Mouse (Mus musculus): ENCODE results near the gene Mff. TPM values are rescaled to one million over a fixed set of nuclear protein-coding genes. Genes with fewer than 3 reads are reported as not detected.

Gene Mff
- polyA plus RNA-seq, 1 experiment from 2014 or later: 364 TPM

GRCm38 (mm10) chr1:82743962-82744361, 19.3 kb downstream of the Mff start:
- no peak overlapping the region for H3K9ac ChIP-seq
- ATAC-seq (ENCODE audit: low FRiP score): no peak
- peaks cover 27% of the 10 kb centered on the region for H3K36me3 ChIP-seq
- H3K4me3 ChIP-seq: no peak overlapping the region
- 95% methylated on average over 3 of the region's 3 CpGs for WGBS
- no peaks in the 10 kb centered on the region for H3K4me1 ChIP-seq (replicated peaks)
- no peaks in the 10 kb centered on the region for H3K27me3 ChIP-seq
- no peak overlapping the region for H3K4me2 ChIP-seq
- H3K9me3 ChIP-seq: no peaks in the 10 kb centered on the region
- H3K27ac ChIP-seq: no peak overlapping the region

DNA sequence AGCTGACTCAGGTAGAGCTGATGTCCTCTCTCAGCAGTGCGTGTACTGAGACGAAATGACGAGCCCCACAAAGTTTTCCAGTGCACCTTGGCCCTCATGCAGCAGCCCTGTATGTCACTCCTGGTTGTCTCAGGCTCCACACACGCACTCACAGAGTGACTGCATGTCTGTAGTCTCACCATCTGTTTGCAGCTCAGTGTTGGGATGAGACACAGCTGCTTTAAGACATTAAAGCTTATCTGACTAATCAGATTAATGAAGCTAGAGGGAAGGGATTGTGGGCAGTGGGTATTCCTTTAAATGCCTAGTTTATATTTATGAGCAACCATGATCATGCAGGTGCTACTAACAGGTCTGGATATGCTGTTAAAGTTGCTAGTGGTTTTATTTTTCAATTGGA, 21.7 kb downstream of the Mff start:
- no peak for ATAC-seq (ENCODE audit: low FRiP score)
- no peak overlapping the region for H3K4me3 ChIP-seq
- H3K9ac ChIP-seq: no peak overlapping the region
- H3K4me1 ChIP-seq (replicated peaks): no peaks in the 10 kb centered on the region
- peaks cover 25% of the 10 kb centered on the region for H3K36me3 ChIP-seq
- H3K4me2 ChIP-seq: no peak overlapping the region
- H3K27me3 ChIP-seq: no peaks in the 10 kb centered on the region
- H3K9me3 ChIP-seq: no peaks in the 10 kb centered on the region
- 88% methylated on average over 4 of the region's 4 CpGs for WGBS
- no peak overlapping the region for H3K27ac ChIP-seq

- Histone ChIP-seq H3K9ac (no peak overlapping the region), H3K4me1 (replicated peaks) (no peaks in the 10 kb centered on the region), H3K9me3 (no peaks in the 10 kb centered on the region), H3K4me3 (no peak overlapping the region), H3K36me3 (peaks cover 19% of the 10 kb centered on the region), H3K27ac (no peak overlapping the region), H3K4me2 (no peak overlapping the region), H3K27me3 (no peaks in the 10 kb centered on the region)
- no peak for ATAC-seq (ENCODE audit: low FRiP score)
- 91% methylated on average over 2 of the region's 2 CpGs for WGBS
Observed at GRCm38 (mm10) chr1:82747714-82748452, 23.2 kb downstream of the Mff start.

GRCm38 (mm10) chr1:82759520-82759919, 34.8 kb downstream of the Mff start:
- no peak overlapping the region for H3K27ac ChIP-seq
- ATAC-seq (ENCODE audit: low FRiP score): no peak
- H3K4me3 ChIP-seq: no peak overlapping the region
- 97% methylated on average over 1 of the region's 1 CpGs for WGBS
- H3K27me3 ChIP-seq: no peaks in the 10 kb centered on the region
- H3K4me2 ChIP-seq: no peak overlapping the region
- H3K9ac ChIP-seq: no peak overlapping the region
- H3K4me1 ChIP-seq (replicated peaks): no peaks in the 10 kb centered on the region
- H3K9me3 ChIP-seq: no peaks in the 10 kb centered on the region
- H3K36me3 ChIP-seq: peaks cover 33% of the 10 kb centered on the region

DNA sequence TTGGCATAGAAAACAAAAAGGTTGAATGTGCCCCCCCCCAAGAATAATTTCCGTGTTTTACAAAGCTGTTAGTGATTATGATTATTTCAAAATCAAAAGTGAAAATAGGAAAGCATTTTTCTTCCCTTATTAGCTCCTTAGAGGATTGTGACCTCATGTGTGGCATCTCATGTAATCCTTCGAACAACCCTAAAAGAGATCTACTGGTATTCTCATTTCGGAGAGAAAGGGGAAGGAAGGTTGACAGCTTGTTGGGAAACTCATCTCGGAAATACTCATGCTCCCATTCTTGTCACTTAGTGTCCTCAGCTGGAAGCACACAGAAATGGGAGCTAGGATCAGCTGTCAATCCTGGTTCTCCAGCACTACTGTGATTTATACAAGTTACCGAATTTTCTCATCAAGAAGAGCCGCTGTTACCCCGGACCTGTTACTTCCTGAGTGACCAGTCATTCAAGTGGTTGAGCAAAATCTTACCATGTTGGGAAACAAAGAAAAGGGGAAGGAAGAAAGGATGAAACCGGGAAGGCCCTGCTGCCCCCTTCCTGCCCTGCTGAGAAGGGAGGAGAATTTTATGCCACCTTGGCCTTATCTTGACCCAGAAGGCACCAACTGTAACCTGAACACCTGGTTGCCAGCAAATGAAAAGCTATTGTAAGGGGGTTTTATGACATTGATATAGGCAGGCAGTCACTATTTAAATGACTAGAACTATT, 36.9 kb downstream of the Mff start:
- ATAC-seq (ENCODE audit: low FRiP score): no peak

DNA sequence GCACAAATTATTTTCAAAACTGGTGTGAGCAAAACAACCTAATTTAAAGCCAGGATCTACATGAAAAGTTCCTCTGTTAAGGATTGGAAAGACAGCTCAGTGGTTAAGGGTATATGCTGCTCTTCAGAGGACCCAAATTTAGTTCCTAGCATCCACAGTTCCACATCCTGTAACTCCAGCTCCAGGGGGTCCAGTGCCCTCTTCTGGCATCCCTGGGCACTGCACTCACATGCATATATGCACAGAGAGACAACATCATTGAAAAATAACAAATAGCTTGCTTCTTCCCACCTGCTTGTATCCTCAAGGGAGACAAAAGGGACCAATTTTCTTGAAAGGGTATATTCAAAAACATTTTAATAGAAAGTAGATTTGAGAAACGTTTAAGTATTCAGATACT, 37.6 kb downstream of the Mff start:
- Histone ChIP-seq H3K4me3 (no peak overlapping the region), H3K4me1 (replicated peaks) (no peaks in the 10 kb centered on the region), H3K9ac (no peak overlapping the region), H3K27ac (no peak overlapping the region), H3K4me2 (no peak overlapping the region), H3K36me3 (peaks cover 12% of the 10 kb centered on the region), H3K9me3 (no peaks in the 10 kb centered on the region), H3K27me3 (no peaks in the 10 kb centered on the region)
- no peak for ATAC-seq (ENCODE audit: low FRiP score)
- WGBS: 86% methylated on average over 1 of the region's 1 CpGs

More for the DNA sequence above, 36.9 kb downstream of the Mff start:
- Histone ChIP-seq H3K27ac (no peak overlapping the region), H3K4me1 (replicated peaks) (no peaks in the 10 kb centered on the region), H3K36me3 (peaks cover 16% of the 10 kb centered on the region), H3K4me3 (no peak overlapping the region), H3K27me3 (no peaks in the 10 kb centered on the region), H3K9me3 (no peaks in the 10 kb centered on the region), H3K9ac (no peak overlapping the region), H3K4me2 (no peak overlapping the region)
- WGBS: 91% methylated on average over 8 of the region's 8 CpGs

DNA sequence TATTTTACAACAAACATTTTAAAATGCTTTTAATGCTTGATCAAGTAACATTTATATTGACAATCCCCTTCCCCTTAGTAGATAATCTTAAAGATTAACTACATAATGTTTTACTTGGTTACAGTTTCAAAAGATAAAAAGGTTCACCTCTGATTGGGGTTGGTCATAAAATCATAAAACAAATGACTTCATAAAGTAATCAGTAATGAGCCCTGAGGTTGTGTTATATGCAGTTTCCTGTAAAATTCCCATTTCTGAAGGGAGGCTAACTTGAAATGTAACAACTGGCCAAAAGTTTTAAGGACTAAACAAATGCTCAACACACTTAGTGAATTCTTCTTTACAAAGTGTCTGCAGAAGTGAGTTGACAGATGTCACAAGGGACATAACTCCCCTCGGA, 41.5 kb downstream of the Mff start:
- 83% methylated on average over 1 of the region's 1 CpGs for WGBS

DNA sequence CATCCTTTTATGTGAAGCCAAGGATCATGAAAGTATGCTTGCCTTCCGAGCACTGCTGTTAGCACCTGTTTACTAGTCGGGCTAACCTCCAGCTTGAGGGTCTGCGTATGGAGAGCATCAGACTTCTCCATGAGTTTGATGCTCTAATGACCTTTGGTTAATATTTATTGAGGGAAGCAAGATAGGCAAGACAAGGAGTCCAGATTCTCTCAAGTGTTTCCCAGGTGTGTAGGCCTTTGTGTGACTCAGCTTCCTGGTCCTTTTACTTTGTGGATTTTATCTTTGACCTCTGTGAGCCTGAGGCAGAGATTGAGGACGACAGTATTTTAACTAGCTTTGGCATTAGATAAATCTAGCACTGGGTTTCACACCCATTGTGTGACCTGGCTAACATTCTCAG, 42.0 kb downstream of the Mff start:
- no peak overlapping the region for H3K4me3 ChIP-seq
- WGBS: 91% methylated on average over 4 of the region's 4 CpGs
- H3K27ac ChIP-seq: no peak overlapping the region
- no peaks in the 10 kb centered on the region for H3K4me1 ChIP-seq (replicated peaks)
- ATAC-seq (ENCODE audit: low FRiP score): no peak
- no peak overlapping the region for H3K9ac ChIP-seq
- H3K4me2 ChIP-seq: no peak overlapping the region
- H3K27me3 ChIP-seq: no peaks in the 10 kb centered on the region
- no peaks in the 10 kb centered on the region for H3K9me3 ChIP-seq
- peaks cover 10% of the 10 kb centered on the region for H3K36me3 ChIP-seq

More for the DNA sequence above, 41.5 kb downstream of the Mff start:
- no peak for ATAC-seq (ENCODE audit: low FRiP score)
- peaks cover 12% of the 10 kb centered on the region for H3K36me3 ChIP-seq
- H3K4me1 ChIP-seq (replicated peaks): no peaks in the 10 kb centered on the region
- H3K9ac ChIP-seq: no peak overlapping the region
- H3K27me3 ChIP-seq: no peaks in the 10 kb centered on the region
- no peak overlapping the region for H3K4me2 ChIP-seq
- no peak overlapping the region for H3K27ac ChIP-seq
- H3K9me3 ChIP-seq: no peaks in the 10 kb centered on the region
- H3K4me3 ChIP-seq: no peak overlapping the region

DNA sequence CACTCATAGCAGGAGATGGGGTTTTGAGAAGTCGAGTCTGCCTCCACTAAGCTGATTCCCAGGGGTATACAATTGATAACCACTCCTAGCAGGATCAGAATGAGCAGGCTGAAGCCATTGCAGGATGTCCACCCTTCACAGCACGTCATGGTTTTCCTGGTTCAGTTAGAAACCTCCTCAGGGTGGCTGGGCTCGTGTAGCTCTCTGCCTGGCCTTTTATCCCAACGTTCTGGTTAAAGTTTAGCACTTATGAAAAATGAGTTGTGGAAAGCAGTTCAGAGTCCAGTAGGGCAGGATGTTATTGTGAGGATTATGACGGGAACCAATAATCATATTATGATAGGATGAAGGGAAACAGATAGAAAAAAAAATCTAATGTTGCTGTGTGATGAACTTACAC, 43.6 kb downstream of the Mff start, which contains the start of gene Tm4sf20:
Gene Tm4sf20, minus strand, starts transcription at position 193 of the 400 bp plus-strand sequence.
- Histone ChIP-seq H3K4me2 (no peak within 1 kb of the TSS), H3K4me3 (no peak within 1 kb of the TSS), H3K4me1 (replicated peaks) (no peaks in the 10 kb centered on the region), H3K9ac (no peak within 1 kb of the TSS), H3K36me3 (0 out of 2 replicates have a peak, but pooled peaks cover 3% of the 10 kb centered on the region), H3K27ac (no peak within 1 kb of the TSS), H3K27me3 (no peaks in the 10 kb centered on the region), H3K9me3 (no peaks in the 10 kb centered on the region)
- ATAC-seq (ENCODE audit: low FRiP score): no peak
- WGBS: 80% methylated on average over 5 of the region's 5 CpGs

DNA sequence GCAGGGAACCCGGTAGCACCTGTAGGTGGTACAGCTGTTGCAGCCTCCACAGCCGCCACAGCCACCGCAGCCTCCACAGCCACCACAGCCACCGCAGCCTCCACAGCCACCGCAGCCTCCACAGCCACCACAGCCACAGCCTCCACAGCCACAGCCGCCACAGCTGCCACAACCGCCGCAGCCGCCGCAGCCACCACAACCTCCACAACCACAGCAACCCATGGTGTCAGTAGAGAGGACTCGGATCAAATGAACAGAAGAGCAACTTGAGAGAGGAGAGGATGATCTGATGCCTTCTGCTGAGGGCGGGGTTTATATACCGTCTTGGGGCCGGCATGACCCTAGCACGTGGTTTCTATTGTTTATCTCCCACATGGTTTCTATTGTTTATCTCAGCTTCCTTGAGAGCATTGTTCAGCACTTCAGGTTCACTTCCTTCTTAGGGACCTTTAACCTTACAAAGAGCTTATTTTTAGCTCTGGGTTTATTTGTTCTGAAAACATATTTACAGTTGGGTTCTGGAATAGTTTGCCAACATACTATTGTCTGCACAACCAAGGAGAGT, 46.4 kb downstream of the Mff start, which contains the start of gene Gm47791:
Gene Gm47791, minus strand, starts transcription at position 222 of the 565 bp plus-strand sequence.
- no peak within 1 kb of the TSS for H3K4me3 ChIP-seq
- 83% methylated on average over 11 of the region's 15 CpGs for WGBS

DNA sequence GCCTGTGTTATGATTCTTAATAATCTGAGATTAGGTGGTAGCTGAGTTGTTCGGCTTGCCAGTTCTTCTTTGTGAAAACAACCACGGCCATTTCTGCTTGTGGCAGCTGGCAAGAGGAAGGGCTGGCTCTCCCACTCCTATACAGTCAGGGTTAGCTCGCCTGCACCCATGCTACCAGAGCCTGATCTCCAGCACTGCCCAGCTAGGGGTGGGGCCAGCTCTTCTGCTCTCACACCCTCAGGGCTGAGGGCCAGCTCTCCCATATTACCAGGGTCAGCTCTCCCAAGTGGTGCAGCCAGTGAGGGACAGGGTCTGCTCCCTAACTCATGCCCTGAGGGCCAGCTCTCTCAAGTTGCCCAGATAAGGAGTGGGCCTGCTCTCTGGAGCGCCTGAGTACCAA, 47.7 kb downstream of the Mff start:
- Histone ChIP-seq H3K9me3 (no peaks in the 10 kb centered on the region), H3K27ac (no peak overlapping the region), H3K4me1 (replicated peaks) (no peaks in the 10 kb centered on the region), H3K4me2 (no peak overlapping the region), H3K9ac (no peak overlapping the region), H3K36me3 (0 out of 2 replicates have a peak, but pooled peaks cover 3% of the 10 kb centered on the region), H3K4me3 (no peak overlapping the region), H3K27me3 (no peaks in the 10 kb centered on the region)
- no peak for ATAC-seq (ENCODE audit: low FRiP score)
- 91% methylated on average over 4 of the region's 4 CpGs for WGBS

More for the DNA sequence above, 46.4 kb downstream of the Mff start, which contains the start of gene Gm47791:
- Histone ChIP-seq H3K9ac (no peak within 1 kb of the TSS), H3K27me3 (no peaks in the 10 kb centered on the region), H3K36me3 (0 out of 2 replicates have a peak, but pooled peaks cover 3% of the 10 kb centered on the region), H3K4me1 (replicated peaks) (no peaks in the 10 kb centered on the region), H3K4me2 (no peak within 1 kb of the TSS), H3K27ac (no peak within 1 kb of the TSS), H3K9me3 (no peaks in the 10 kb centered on the region)
- ATAC-seq (ENCODE audit: low FRiP score): no peak

GRCm38 (mm10) chr1:82773208-82773607, 48.5 kb downstream of the Mff start:
- H3K9me3 ChIP-seq: no peaks in the 10 kb centered on the region
- no peak overlapping the region for H3K4me2 ChIP-seq
- H3K9ac ChIP-seq: no peak overlapping the region
- no peak for ATAC-seq (ENCODE audit: low FRiP score)
- WGBS: 69% methylated on average over 5 of the region's 5 CpGs
- H3K27me3 ChIP-seq: no peaks in the 10 kb centered on the region
- H3K36me3 ChIP-seq: 0 out of 2 replicates have a peak, but pooled peaks cover 3% of the 10 kb centered on the region
- H3K4me3 ChIP-seq: no peak overlapping the region
- no peaks in the 10 kb centered on the region for H3K4me1 ChIP-seq (replicated peaks)
- H3K27ac ChIP-seq: no peak overlapping the region
